Mouse (Mus musculus) heart, embryonic 14.5 days (tissue): ENCODE results near the gene Wasf3. TPM values are rescaled to one million over a fixed set of nuclear protein-coding genes. Genes with fewer than 3 reads are reported as not detected.
"Not testable (repeated sequence)": the region's sequence is repeated elsewhere in the genome, so short reads cannot be mapped to it uniquely, and the experiment has no call there.

Experiments
- ATAC-seq: fragments of 200-750 bp; cut with Nextera tagmentation; 2 replicates; pipeline ENCODE4 v1.8.0; 2017; ENCODE audit warnings: low read depth, moderate TSS enrichment; ENCODE audit not compliant: insufficient number of reproducible peaks, insufficient read depth, low FRiP score
- H3K27ac ChIP-seq, 2 experiments: fragments of 200-500 bp in 1 of 2; fragments of 300-500 bp in 1 of 2; sonication (generic) in 1 of 2; replicated peaks in 1 of 2; 2 replicates each; pipeline ENCODE4 v1.5.1; 2012 to 2014; ENCODE audit warnings: low read depth in 2 of 2, low read length in 2 of 2, control low read depth in 1 of 2, mild to moderate bottlenecking in 1 of 2, mixed read lengths in 1 of 2; ENCODE audit not compliant: control insufficient read depth in 1 of 2, insufficient read depth in 1 of 2
- H3K27me3 ChIP-seq: fragments of 300-500 bp; sonication (generic); 2 replicates; pipeline ENCODE4 v1.6.1; 2014; ENCODE audit warnings: mild to moderate bottlenecking, low read length, control low read depth; ENCODE audit not compliant: control insufficient read depth, insufficient read depth
- H3K36me3 ChIP-seq: fragments of 300-500 bp; sonication (generic); 2 replicates; pipeline ENCODE4 v1.6.1; 2014; ENCODE audit warnings: mild to moderate bottlenecking, control low read depth, low read length, mixed read lengths; ENCODE audit not compliant: control insufficient read depth, insufficient read depth
- H3K4me1 ChIP-seq, 2 experiments: fragments of 200-500 bp in 1 of 2; fragments of 300-500 bp in 1 of 2; sonication (generic) in 1 of 2; 2 replicates each; pipeline ENCODE4 v1.6.1; 2012 to 2014; ENCODE audit warnings: low read length in 2 of 2, control low read depth in 1 of 2, mixed read lengths in 1 of 2; ENCODE audit not compliant: control insufficient read depth in 2 of 2, insufficient read depth in 2 of 2
- H3K4me2 ChIP-seq: fragments of 300-500 bp; sonication (generic); 2 replicates; pipeline ENCODE4 v1.6.1; 2014; ENCODE audit warnings: mild to moderate bottlenecking, low read length
- H3K4me3 ChIP-seq, 2 experiments: fragments of 200-500 bp in 1 of 2; fragments of 300-500 bp in 1 of 2; sonication (generic) in 1 of 2; 2 replicates each; pipeline ENCODE4 v1.5.1; 2012 to 2014; ENCODE audit warnings: low read length in 2 of 2, mild to moderate bottlenecking in 2 of 2, control low read depth in 1 of 2, low read depth in 1 of 2, moderate library complexity in 1 of 2; ENCODE audit not compliant: control insufficient read depth in 1 of 2, insufficient read depth in 1 of 2
- H3K9ac ChIP-seq: fragments of 300-500 bp; sonication (generic); 2 replicates; pipeline ENCODE4 v1.6.1; 2014; ENCODE audit warnings: mild to moderate bottlenecking, low read length
- H3K9me3 ChIP-seq: fragments of 300-500 bp; sonication (generic); 2 replicates; pipeline ENCODE4 v1.6.1; 2016; ENCODE audit warnings: low read length, control low read depth; ENCODE audit not compliant: control insufficient read depth
- WGBS: fragments of 180-500 bp; shearing (Covaris S2); extraction: QIAGEN DNeasy Blood & Tissue Kit; methylation state at CpG from one replicate; pipeline ENCODE4 v1.1.7; 2014; 5-methylcytosine and 5-hydroxymethylcytosine counted together
- polyA plus RNA-seq: library from polyadenylated mRNA; unstranded; fragments of >200 nt; fragmentation: Nextera tagmentation; extraction: Ambion mirVana; gene quantifications from 2 replicates; pipeline ENCODE4 v1.2.1, GENCODE M21; 2014

Gene Wasf3
- polyA plus RNA-seq, 1 experiment from 2014 or later, result 0.24 TPM

GRCm38 (mm10) chr5:146471311-146471710, 86.5 kb downstream of the Wasf3 start:
- no peak for ATAC-seq
- H3K27ac ChIP-seq, result no peak overlapping the region
- H3K4me2 ChIP-seq, result no peak overlapping the region
- no peaks in the 10 kb centered on the region for H3K9me3 ChIP-seq
- H3K9ac ChIP-seq, result no peak overlapping the region
- H3K4me1 ChIP-seq, result no peaks in the 10 kb centered on the region
- WGBS, result 65% methylated on average over 5 of the region's 5 CpGs
- no peaks in the 10 kb centered on the region for H3K27me3 ChIP-seq
- no peaks in the 10 kb centered on the region for H3K36me3 ChIP-seq
- no peak overlapping the region for H3K4me3 ChIP-seq

GRCm38 (mm10) chr5:146471821-146472220, 87.0 kb downstream of the Wasf3 start:
- Histone ChIP-seq H3K4me2 (no peak overlapping the region), H3K4me1 (no peaks in the 10 kb centered on the region), H3K27me3 (no peaks in the 10 kb centered on the region), H3K9ac (no peak overlapping the region), H3K4me3 (no peak overlapping the region), H3K27ac (no peak overlapping the region), H3K9me3 (no peaks in the 10 kb centered on the region), H3K36me3 (no peaks in the 10 kb centered on the region)
- no peak for ATAC-seq
- WGBS, result 82% methylated on average over 12 of the region's 12 CpGs

- not testable (repeated sequence) for H3K4me3 ChIP-seq, H3K9me3 ChIP-seq, H3K4me2 ChIP-seq, H3K9ac ChIP-seq, H3K4me1 ChIP-seq, H3K27ac ChIP-seq, H3K36me3 ChIP-seq, H3K27me3 ChIP-seq, ATAC-seq
- WGBS, result 7% methylated on average over 4 of the region's 4 CpGs
Observed at GRCm38 (mm10) chr5:146479564-146479963, 94.8 kb downstream of the Wasf3 start.

- not testable (repeated sequence) for H3K4me3 ChIP-seq, H3K9ac ChIP-seq, H3K27ac ChIP-seq, H3K36me3 ChIP-seq, H3K4me1 ChIP-seq, H3K4me2 ChIP-seq, H3K9me3 ChIP-seq, H3K27me3 ChIP-seq, ATAC-seq
- WGBS, result 80% methylated on average over 1 of the region's 3 CpGs
Observed at GRCm38 (mm10) chr5:146481665-146482064, 96.9 kb downstream of the Wasf3 start, which contains the start of gene Gm6408. Gene Gm6408, plus strand, starts transcription at chr5:146481965.

- ATAC-seq, H3K36me3 ChIP-seq, H3K4me1 ChIP-seq, H3K9me3 ChIP-seq, H3K4me3 ChIP-seq, H3K27ac ChIP-seq, H3K27me3 ChIP-seq, H3K4me2 ChIP-seq, H3K9ac ChIP-seq: not testable (repeated sequence)
- WGBS, result 4% methylated on average over 3 of the region's 4 CpGs
Observed at GRCm38 (mm10) chr5:146488959-146489358, 104.2 kb downstream of the Wasf3 start.

- H3K27ac ChIP-seq, ATAC-seq: not testable (repeated sequence)
- no CpG with 5 or more reads among the region's 5 CpGs for WGBS
Observed at GRCm38 (mm10) chr5:146491063-146491462, 106.3 kb downstream of the Wasf3 start, which contains the start of gene Gm6370. Gene Gm6370, plus strand, starts transcription at chr5:146491363.

DNA sequence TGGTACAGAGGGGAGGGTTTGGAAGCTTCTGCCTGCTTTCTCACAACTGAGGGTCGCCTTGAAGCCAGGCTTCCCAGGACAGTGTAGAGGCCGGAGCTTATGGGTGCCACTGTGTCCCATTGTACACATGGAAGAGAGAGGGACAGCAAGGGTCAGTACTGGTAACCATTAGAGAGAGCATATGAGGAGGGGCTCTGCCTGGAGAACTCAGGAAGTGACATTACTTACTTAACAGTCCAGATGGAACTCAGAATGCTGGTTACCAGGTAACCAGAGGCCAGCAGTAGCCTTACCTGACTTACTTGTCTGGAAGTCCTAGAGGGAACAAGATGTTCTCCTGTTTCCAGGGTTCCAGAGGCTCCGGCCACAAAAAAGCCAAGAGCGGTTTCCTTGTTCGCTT, 117.3 kb downstream of the Wasf3 start, which contains the start of gene 4930449I24Rik:
4930449I24Rik (plus strand) TSS at position 301 of the 400 bp plus-strand sequence.
- not testable (repeated sequence) for H3K9ac ChIP-seq, ATAC-seq, H3K4me2 ChIP-seq, H3K27ac ChIP-seq, H3K4me1 ChIP-seq, H3K4me3 ChIP-seq, H3K27me3 ChIP-seq, H3K9me3 ChIP-seq, H3K36me3 ChIP-seq
- no CpG with 5 or more reads among the region's 5 CpGs for WGBS

More at GRCm38 (mm10) chr5:146491063-146491462, 106.3 kb downstream of the Wasf3 start, which contains the start of gene Gm6370:
- H3K4me1 ChIP-seq, H3K9me3 ChIP-seq, H3K27me3 ChIP-seq, H3K4me3 ChIP-seq, H3K36me3 ChIP-seq, H3K9ac ChIP-seq, H3K4me2 ChIP-seq: not testable (repeated sequence)

GRCm38 (mm10) chr5:146513823-146514222, 129.0 kb downstream of the Wasf3 start, which contains the start of gene Gm3402:
Gene Gm3402, plus strand, starts transcription at chr5:146514123.
- not testable (repeated sequence) for H3K36me3 ChIP-seq

More at GRCm38 (mm10) chr5:146513823-146514222, 129.0 kb downstream of the Wasf3 start, which contains the start of gene Gm3402:
- H3K4me1 ChIP-seq, H3K27me3 ChIP-seq, H3K27ac ChIP-seq, H3K4me2 ChIP-seq, ATAC-seq, H3K9me3 ChIP-seq, H3K4me3 ChIP-seq, H3K9ac ChIP-seq: not testable (repeated sequence)
- no CpG with 5 or more reads among the region's 5 CpGs for WGBS
